Mouse (Mus musculus) kidney, embryonic 14.5 days (tissue): ENCODE data around the gene Cox20. TPM values are rescaled to one million over a fixed set of nuclear protein-coding genes. Genes with fewer than 3 reads are reported as not detected.
"Not testable (repeated sequence)": the region's sequence is repeated elsewhere in the genome, so short reads cannot be mapped to it uniquely, and the experiment has no call there.

Experiments
- ATAC-seq: fragments of 200-750 bp; cut with Nextera tagmentation; 2 replicates; pipeline ENCODE4 v1.8.0; 2017; ENCODE audit warnings: moderate number of reproducible peaks, mild to moderate bottlenecking, moderate TSS enrichment, moderate library complexity; ENCODE audit not compliant: low FRiP score, low TSS enrichment
- H3K27ac ChIP-seq: fragments of 300-500 bp; sonication (generic); 2 replicates; pipeline ENCODE4 v1.5.1; 2014; ENCODE audit warnings: low read depth, mild to moderate bottlenecking, low read length, moderate library complexity, mixed read lengths
- H3K27me3 ChIP-seq: fragments of 300-500 bp; sonication (generic); 2 replicates; pipeline ENCODE4 v1.6.1; 2014; ENCODE audit warnings: mild to moderate bottlenecking, low read length; ENCODE audit not compliant: control insufficient read depth, insufficient read depth
- H3K36me3 ChIP-seq: fragments of 300-500 bp; sonication (generic); 2 replicates; pipeline ENCODE4 v1.6.1; 2014; ENCODE audit warnings: low read length, mixed read lengths; ENCODE audit not compliant: control insufficient read depth, insufficient read depth
- H3K4me1 ChIP-seq: fragments of 300-500 bp; sonication (generic); 2 replicates; pipeline ENCODE4 v1.6.1; 2014; ENCODE audit warnings: low read length, mixed read lengths; ENCODE audit not compliant: control insufficient read depth, insufficient read depth
- H3K4me2 ChIP-seq: fragments of 300-500 bp; sonication (generic); replicated peaks from 2 replicates; pipeline ENCODE4 v1.6.1; 2014; ENCODE audit warnings: low read depth, mild to moderate bottlenecking, low read length
- H3K4me3 ChIP-seq: fragments of 300-500 bp; sonication (generic); 2 replicates; pipeline ENCODE4 v1.5.1; 2014; ENCODE audit warnings: mild to moderate bottlenecking, low read length
- H3K9ac ChIP-seq: fragments of 300-500 bp; sonication (generic); 2 replicates; pipeline ENCODE4 v1.6.1; 2014; ENCODE audit warnings: low read depth, mild to moderate bottlenecking, low read length, moderate library complexity
- H3K9me3 ChIP-seq: fragments of 300-500 bp; sonication (generic); 2 replicates; pipeline ENCODE4 v1.6.1; 2016; ENCODE audit warnings: low read length; ENCODE audit not compliant: control insufficient read depth
- WGBS: fragments of 180-500 bp; shearing (Covaris S2); extraction: QIAGEN DNeasy Blood & Tissue Kit; methylation state at CpG from one replicate; pipeline ENCODE4 v1.1.7; 2014; 5-methylcytosine and 5-hydroxymethylcytosine counted together
- polyA plus RNA-seq: library from polyadenylated mRNA; unstranded; fragments of >200 nt; fragmentation: Nextera tagmentation; extraction: Ambion mirVana; gene quantifications from 2 replicates; pipeline ENCODE4 v1.2.1, GENCODE M21; 2014

The Cox20 gene
- polyA plus RNA-seq, 1 experiment from 2014 or later, result 121 TPM

DNA sequence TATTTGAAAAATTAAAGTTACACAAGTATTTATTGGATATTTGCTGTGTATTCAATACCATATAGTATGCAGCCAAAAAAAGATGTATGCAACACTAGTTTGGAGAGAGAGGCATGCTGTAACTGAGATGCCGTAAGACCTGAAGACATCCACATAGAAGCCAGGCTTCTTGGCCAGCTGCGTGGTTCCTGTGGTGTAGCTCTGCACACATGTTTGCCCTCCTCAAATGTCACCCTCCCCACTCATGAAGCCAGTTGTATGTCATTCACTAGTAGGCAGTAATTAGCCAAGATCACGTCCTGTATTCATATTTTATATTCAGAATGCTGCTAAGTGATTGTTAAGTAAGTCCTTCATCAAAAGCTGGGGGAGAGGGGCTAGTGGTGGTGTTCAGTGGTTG, 22.5 kb downstream of the Cox20 start:
- Histone ChIP-seq H3K27ac (no peak overlapping the region), H3K27me3 (no peaks in the 10 kb centered on the region), H3K9ac (no peak overlapping the region), H3K36me3 (no peaks in the 10 kb centered on the region), H3K4me1 (no peaks in the 10 kb centered on the region), H3K4me3 (no peak overlapping the region), H3K9me3 (no peaks in the 10 kb centered on the region), H3K4me2 (no peak overlapping the region)
- ATAC-seq, result no peak
- WGBS, result 80% methylated on average over 3 of the region's 3 CpGs

GRCm38 (mm10) chr1:178342063-178342462, 23.1 kb downstream of the Cox20 start:
- Histone ChIP-seq H3K9ac (no peak overlapping the region), H3K4me1 (no peaks in the 10 kb centered on the region), H3K36me3 (no peaks in the 10 kb centered on the region), H3K4me2 (no peak overlapping the region), H3K4me3 (no peak overlapping the region), H3K27ac (no peak overlapping the region), H3K9me3 (no peaks in the 10 kb centered on the region), H3K27me3 (no peaks in the 10 kb centered on the region)
- WGBS, result 65% methylated on average over 1 of the region's 1 CpGs
- ATAC-seq, result no peak

DNA sequence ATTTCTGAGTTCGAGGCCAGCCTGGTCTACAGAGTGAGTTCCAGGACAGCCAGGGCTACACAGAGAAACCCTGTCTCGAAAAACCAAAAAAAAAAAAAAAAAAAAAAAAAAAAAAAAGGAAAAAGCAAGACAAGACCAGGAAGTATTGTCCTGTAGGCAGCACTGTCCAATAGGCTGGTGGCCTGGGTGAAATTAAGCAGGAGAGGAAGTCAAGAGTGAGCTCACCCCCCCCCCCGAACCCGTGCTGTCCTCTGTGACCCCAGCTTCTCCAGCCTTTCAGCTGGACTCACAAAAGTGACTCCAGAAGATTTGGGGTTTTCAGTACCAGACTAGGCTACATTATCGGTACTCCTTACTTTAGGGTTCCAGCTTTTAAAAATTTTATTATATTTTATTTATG, 23.7 kb downstream of the Cox20 start:
- no peak overlapping the region for H3K9ac ChIP-seq
- WGBS, result 84% methylated on average over 4 of the region's 5 CpGs
- H3K36me3 ChIP-seq, result no peaks in the 10 kb centered on the region
- H3K9me3 ChIP-seq, result no peaks in the 10 kb centered on the region
- H3K4me3 ChIP-seq, result no peak overlapping the region
- ATAC-seq, result no peak
- H3K4me1 ChIP-seq, result no peaks in the 10 kb centered on the region
- no peak overlapping the region for H3K4me2 ChIP-seq
- no peak overlapping the region for H3K27ac ChIP-seq
- H3K27me3 ChIP-seq, result no peaks in the 10 kb centered on the region

DNA sequence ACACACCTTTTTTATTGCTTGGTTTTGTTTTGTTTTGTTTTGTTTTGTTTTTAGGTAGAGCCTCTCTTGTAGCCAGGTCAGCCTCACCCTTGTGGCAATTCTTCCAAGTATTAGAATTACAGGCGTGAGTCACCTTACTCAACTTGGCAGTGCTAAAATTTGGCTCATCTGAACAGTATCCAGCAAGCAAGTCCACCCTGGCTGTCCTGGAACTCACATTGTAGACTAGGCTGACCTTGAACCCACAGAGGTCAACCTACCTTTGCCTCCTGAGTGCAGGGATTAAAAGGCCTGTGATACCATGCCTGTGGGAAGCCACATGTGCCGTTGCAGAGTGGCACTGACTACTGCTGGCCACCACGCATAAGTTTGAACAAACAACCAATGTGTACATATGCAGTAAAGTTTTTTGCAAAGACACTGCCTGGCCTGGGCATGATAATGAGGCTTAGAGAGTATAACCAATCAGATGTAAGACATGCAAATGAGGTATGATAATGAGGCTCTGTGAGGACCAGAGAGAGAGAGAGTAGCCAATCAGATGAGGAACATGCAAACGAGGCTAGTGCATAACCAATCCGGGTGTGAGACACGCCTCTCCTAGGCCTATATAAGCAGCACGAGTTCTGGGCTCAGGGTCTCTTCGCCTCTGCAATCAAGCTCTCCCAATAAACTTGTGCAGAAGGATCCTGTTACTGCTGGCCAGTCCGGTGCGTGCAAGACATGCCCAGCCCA, 25.3 kb downstream of the Cox20 start:
- not testable (repeated sequence) for H3K4me3 ChIP-seq, H3K27ac ChIP-seq, H3K36me3 ChIP-seq, H3K9me3 ChIP-seq, H3K27me3 ChIP-seq, H3K4me1 ChIP-seq, ATAC-seq, H3K9ac ChIP-seq, H3K4me2 ChIP-seq
- 79% methylated on average over 10 of the region's 10 CpGs for WGBS

GRCm38 (mm10) chr1:178350792-178351191, 31.9 kb downstream of the Cox20 start:
- H3K4me1 ChIP-seq, result no peaks in the 10 kb centered on the region
- H3K9me3 ChIP-seq, result no peaks in the 10 kb centered on the region
- H3K4me2 ChIP-seq, result no peak overlapping the region
- 93% methylated on average over 2 of the region's 2 CpGs for WGBS
- H3K27ac ChIP-seq, result no peak overlapping the region
- no peak overlapping the region for H3K4me3 ChIP-seq
- no peak overlapping the region for H3K9ac ChIP-seq
- H3K27me3 ChIP-seq, result no peaks in the 10 kb centered on the region
- no peaks in the 10 kb centered on the region for H3K36me3 ChIP-seq
- no peak for ATAC-seq

DNA sequence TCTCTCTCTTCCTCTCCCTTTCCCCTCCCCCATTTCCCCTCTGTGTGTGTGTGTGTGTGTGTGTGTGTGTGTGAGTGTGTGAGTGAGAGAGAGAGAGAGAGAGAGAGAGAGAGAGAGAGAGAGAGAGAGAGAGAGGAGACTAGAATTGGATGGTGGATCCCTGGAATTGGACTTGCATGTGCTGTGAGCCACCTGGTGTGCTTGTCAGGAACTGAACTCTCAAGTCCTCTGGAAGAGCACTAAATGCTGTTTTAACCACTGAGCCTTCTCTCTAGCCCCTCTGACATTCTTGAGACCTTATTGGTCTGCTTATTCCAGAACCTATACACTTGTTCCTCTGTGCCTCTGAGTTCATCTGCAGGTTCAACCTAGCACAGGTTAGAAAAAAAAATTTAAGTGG, 32.7 kb downstream of the Cox20 start:
- Histone ChIP-seq H3K27me3 (no peaks in the 10 kb centered on the region), H3K4me1 (no peaks in the 10 kb centered on the region), H3K4me3 (no peak overlapping the region), H3K9ac (no peak overlapping the region), H3K4me2 (no peak overlapping the region), H3K27ac (no peak overlapping the region), H3K9me3 (no peaks in the 10 kb centered on the region), H3K36me3 (no peaks in the 10 kb centered on the region)
- no peak for ATAC-seq

- Histone ChIP-seq H3K4me3 (no peak overlapping the region), H3K4me1 (no peaks in the 10 kb centered on the region), H3K9ac (no peak overlapping the region), H3K27me3 (no peaks in the 10 kb centered on the region), H3K36me3 (no peaks in the 10 kb centered on the region), H3K27ac (no peak overlapping the region), H3K9me3 (no peaks in the 10 kb centered on the region), H3K4me2 (no peak overlapping the region)
- 58% methylated on average over 3 of the region's 3 CpGs for WGBS
- ATAC-seq, result no peak
Observed at GRCm38 (mm10) chr1:178354576-178354975, 35.6 kb downstream of the Cox20 start.

- 55% methylated on average over 12 of the region's 12 CpGs for WGBS
- Histone ChIP-seq H3K9me3 (no peaks in the 10 kb centered on the region), H3K27ac (no peak overlapping the region), H3K9ac (no peak overlapping the region), H3K4me1 (no peaks in the 10 kb centered on the region), H3K4me3 (no peak overlapping the region), H3K4me2 (no peak overlapping the region), H3K36me3 (no peaks in the 10 kb centered on the region), H3K27me3 (no peaks in the 10 kb centered on the region)
- no peak for ATAC-seq
Observed at GRCm38 (mm10) chr1:178357776-178358710, 39.1 kb downstream of the Cox20 start.

- H3K9me3 ChIP-seq, result no peaks in the 10 kb centered on the region
- no peak overlapping the region for H3K4me3 ChIP-seq
- H3K36me3 ChIP-seq, result no peaks in the 10 kb centered on the region
- no peak overlapping the region for H3K27ac ChIP-seq
- ATAC-seq, result no peak
- no peaks in the 10 kb centered on the region for H3K27me3 ChIP-seq
- whole genome bisulfite sequencing, result 78% methylated on average over 11 of the region's 11 CpGs
- no peak overlapping the region for H3K9ac ChIP-seq
- H3K4me2 ChIP-seq, result no peak overlapping the region
- H3K4me1 ChIP-seq, result no peaks in the 10 kb centered on the region
Observed at GRCm38 (mm10) chr1:178360264-178360663, 41.3 kb downstream of the Cox20 start.
